ENCODE assay signal across 20 mouse cellular contexts in genomic region chr17:16311914-16312313, GRCm38 (mm10).
DNase-seq lines count a peak whose midpoint lies in the region; ATAC-seq lines count a peak whose summit lies in the region.
"Had no signal": no experiment of that assay in that cellular context is flagged by ENCODE, and none has a peak within 500 bp of the region (broad histone marks: within the 10 kb centered on the region; RNA-seq: fewer than 3 reads in every experiment).

No protein-coding gene starts in this region.

- peak; percentile 72 for ATAC-seq in hindbrain, embryonic 12.5 days (ENCODE audit: low FRiP score)
- ATAC-seq in hindbrain, embryonic 13.5 days (ENCODE audit: low FRiP score) = no peak
- no peak for ATAC-seq in midbrain, embryonic 14.5 days (ENCODE audit: low FRiP score, low TSS enrichment)
- no peak for ATAC-seq in midbrain, embryonic 11.5 days (ENCODE audit: low FRiP score)
- ATAC-seq in neural tube, embryonic 11.5 days (ENCODE audit: insufficient read depth, low FRiP score, low TSS enrichment) = 0 out of 2 replicates have a peak, but pooled peaks have one; percentile 41
- ATAC-seq in neural tube, embryonic 13.5 days (ENCODE audit: low read depth) = peak; percentile 32; the same call in 1 of the 2 replicates
- ATAC-seq: forebrain, embryonic 13.5 days; forebrain, embryonic 15.5 days had no signal

- no peaks in the 10 kb centered on the region for H3K27me3 ChIP-seq in hindbrain, embryonic 12.5 days
- H3K27me3 ChIP-seq in hindbrain, embryonic 13.5 days = no peaks in the 10 kb centered on the region
- no peaks in the 10 kb centered on the region for H3K27me3 ChIP-seq in midbrain, embryonic 14.5 days (ENCODE audit: control insufficient read depth, insufficient read depth, low read length)
- H3K27me3 ChIP-seq in midbrain, embryonic 11.5 days (ENCODE audit: control insufficient read depth, insufficient read depth, low read length) = no peaks in the 10 kb centered on the region
- H3K27me3 ChIP-seq in neural tube, embryonic 11.5 days (ENCODE audit: control insufficient read depth, insufficient read depth, low read length) = no peaks in the 10 kb centered on the region
- no peaks in the 10 kb centered on the region for H3K27me3 ChIP-seq in neural tube, embryonic 13.5 days
- H3K27me3 ChIP-seq: embryonic facial prominence, embryonic 12.5 days; forebrain, embryonic 13.5 days; forebrain, embryonic 15.5 days had no signal

- no peaks in the 10 kb centered on the region for H3K36me3 ChIP-seq in hindbrain, embryonic 12.5 days
- no peaks in the 10 kb centered on the region for H3K36me3 ChIP-seq in hindbrain, embryonic 13.5 days
- no peaks in the 10 kb centered on the region for H3K36me3 ChIP-seq in midbrain, embryonic 14.5 days (ENCODE audit: control insufficient read depth, insufficient read depth, low read length)
- no peaks in the 10 kb centered on the region for H3K36me3 ChIP-seq in midbrain, embryonic 11.5 days (ENCODE audit: control insufficient read depth, insufficient read depth, low read length)
- H3K36me3 ChIP-seq in neural tube, embryonic 11.5 days (ENCODE audit: control insufficient read depth, insufficient read depth, low read length) = no peaks in the 10 kb centered on the region
- H3K36me3 ChIP-seq in neural tube, embryonic 13.5 days = no peaks in the 10 kb centered on the region
- H3K36me3 ChIP-seq: embryonic facial prominence, embryonic 10.5 days; embryonic facial prominence, embryonic 12.5 days; forebrain, embryonic 15.5 days had no signal

- no peaks in the 10 kb centered on the region for H3K4me1 ChIP-seq in hindbrain, embryonic 12.5 days
- 0 out of 2 replicates have a peak, but pooled peaks cover 6% of the 10 kb centered on the region for H3K4me1 ChIP-seq in hindbrain, embryonic 13.5 days (replicated peaks)
- no peaks in the 10 kb centered on the region for H3K4me1 ChIP-seq in midbrain, embryonic 14.5 days (ENCODE audit: control insufficient read depth, insufficient read depth, low read length)
- no peaks in the 10 kb centered on the region for H3K4me1 ChIP-seq in midbrain, embryonic 11.5 days (ENCODE audit: control insufficient read depth, insufficient read depth, low read length)
- no peaks in the 10 kb centered on the region for H3K4me1 ChIP-seq in neural tube, embryonic 11.5 days (ENCODE audit: control insufficient read depth, insufficient read depth, low read length)
- H3K4me1 ChIP-seq in neural tube, embryonic 13.5 days (replicated peaks) = no peaks in the 10 kb centered on the region
- H3K4me1 ChIP-seq: embryonic facial prominence, embryonic 10.5 days; embryonic facial prominence, embryonic 12.5 days; forebrain, embryonic 13.5 days; forebrain, embryonic 15.5 days had no signal

- H3K9ac ChIP-seq in hindbrain, embryonic 12.5 days = no peak overlapping the region
- H3K9ac ChIP-seq in hindbrain, embryonic 13.5 days = no peak overlapping the region
- H3K9ac ChIP-seq in midbrain, embryonic 14.5 days (replicated peaks; ENCODE audit: low read length) = no peak overlapping the region
- H3K9ac ChIP-seq in midbrain, embryonic 11.5 days (ENCODE audit: low read length) = no peak overlapping the region
- no peak overlapping the region for H3K9ac ChIP-seq in neural tube, embryonic 11.5 days (ENCODE audit: low read length)
- no peak overlapping the region for H3K9ac ChIP-seq in neural tube, embryonic 13.5 days
- H3K9ac ChIP-seq: embryonic facial prominence, embryonic 12.5 days; forebrain, embryonic 13.5 days; forebrain, embryonic 15.5 days had no signal

- H3K4me2 ChIP-seq in hindbrain, embryonic 12.5 days (replicated peaks) = no peak overlapping the region
- H3K4me2 ChIP-seq in hindbrain, embryonic 13.5 days = no peak overlapping the region
- H3K4me2 ChIP-seq in midbrain, embryonic 14.5 days (ENCODE audit: low read length) = no peak overlapping the region
- H3K4me2 ChIP-seq in midbrain, embryonic 11.5 days = no peak overlapping the region
- no peak overlapping the region for H3K4me2 ChIP-seq in neural tube, embryonic 11.5 days (ENCODE audit: low read depth)
- H3K4me2 ChIP-seq in neural tube, embryonic 13.5 days = no peak overlapping the region
- H3K4me2 ChIP-seq: embryonic facial prominence, embryonic 12.5 days; forebrain, embryonic 13.5 days; forebrain, embryonic 15.5 days had no signal

- H3K9me3 ChIP-seq in hindbrain, embryonic 12.5 days (replicated peaks) = no peaks in the 10 kb centered on the region
- H3K9me3 ChIP-seq in hindbrain, embryonic 13.5 days = no peaks in the 10 kb centered on the region
- H3K9me3 ChIP-seq in midbrain, embryonic 14.5 days (ENCODE audit: control insufficient read depth, low read length) = no peaks in the 10 kb centered on the region
- H3K9me3 ChIP-seq in midbrain, embryonic 11.5 days (ENCODE audit: control insufficient read depth, low read length) = no peaks in the 10 kb centered on the region
- no peaks in the 10 kb centered on the region for H3K9me3 ChIP-seq in neural tube, embryonic 11.5 days (ENCODE audit: control insufficient read depth, low read length)
- no peaks in the 10 kb centered on the region for H3K9me3 ChIP-seq in neural tube, embryonic 13.5 days
- H3K9me3 ChIP-seq: embryonic facial prominence, embryonic 10.5 days; embryonic facial prominence, embryonic 12.5 days; forebrain, embryonic 13.5 days; forebrain, embryonic 15.5 days had no signal

- no peak overlapping the region for H3K4me3 ChIP-seq in hindbrain, embryonic 12.5 days
- no peak overlapping the region for H3K4me3 ChIP-seq in hindbrain, embryonic 13.5 days
- no peak overlapping the region for H3K4me3 ChIP-seq in midbrain, embryonic 14.5 days (replicated peaks; ENCODE audit: low read depth, low read length)
- H3K4me3 ChIP-seq in midbrain, embryonic 11.5 days (ENCODE audit: low read depth, low read length) = no peak overlapping the region
- no peak overlapping the region for H3K4me3 ChIP-seq in neural tube, embryonic 11.5 days (ENCODE audit: low read depth, low read length)
- no peak overlapping the region for H3K4me3 ChIP-seq in neural tube, embryonic 13.5 days
- H3K4me3 ChIP-seq: embryonic facial prominence, embryonic 10.5 days; embryonic facial prominence, embryonic 12.5 days; forebrain, embryonic 13.5 days; forebrain, embryonic 15.5 days had no signal

- WGBS in hindbrain, embryonic 12.5 days = 77% methylated on average over 3 of the region's 3 CpGs
- 66% methylated on average over 3 of the region's 3 CpGs for WGBS in hindbrain, embryonic 13.5 days
- 74% methylated on average over 3 of the region's 3 CpGs for WGBS in midbrain, embryonic 14.5 days
- WGBS in midbrain, embryonic 11.5 days = 91% methylated on average over 3 of the region's 3 CpGs
- 80% methylated on average over 3 of the region's 3 CpGs for WGBS in neural tube, embryonic 11.5 days
- WGBS in neural tube, embryonic 13.5 days = 66% methylated on average over 3 of the region's 3 CpGs

- H3K27ac ChIP-seq in hindbrain, embryonic 12.5 days = peak overlapping the region; percentile 23; the same call in 1 of the 2 replicates
- no peak overlapping the region; the same call in 1 of the 2 replicates for H3K27ac ChIP-seq in hindbrain, embryonic 13.5 days
- H3K27ac ChIP-seq in midbrain, embryonic 14.5 days (replicated peaks; ENCODE audit: low read depth, low read length) = no peak overlapping the region
- H3K27ac ChIP-seq in midbrain, embryonic 11.5 days (ENCODE audit: low read depth, low read length) = no peak overlapping the region
- no peak overlapping the region for H3K27ac ChIP-seq in neural tube, embryonic 11.5 days (ENCODE audit: low read depth, low read length)
- no peak overlapping the region for H3K27ac ChIP-seq in neural tube, embryonic 13.5 days (replicated peaks)
- H3K27ac ChIP-seq: embryonic facial prominence, embryonic 10.5 days; embryonic facial prominence, embryonic 12.5 days; forebrain, embryonic 13.5 days; forebrain, embryonic 15.5 days had no signal

- peak; percentile 3 for DNase-seq in midbrain, embryonic 14.5 days
- DNase-seq in midbrain, embryonic 11.5 days (ENCODE audit: low spot score, missing footprints) = no peak
- no peak for DNase-seq in neural tube, embryonic 11.5 days (ENCODE audit: low spot score)
- no peak for DNase-seq in neural tube, embryonic 10.5 days (ENCODE audit: extremely low spot score, low spot score)
- DNase-seq in adrenal gland, adult 8-10 months = no peak
- DNase-seq: adrenal gland, adult 2 months; adrenal gland, postnatal 14 days; adrenal gland, postnatal 36 days; cerebellum, adult 11-12 months; cerebellum, adult 2 months; cerebellum, adult 9-10 months; cerebellum, postnatal 10 days; cerebellum, postnatal 25 days had no signal

Comparison
In these comparisons a context has a peak if more than half of its experiments do, and no peak if none do; other contexts are left out.
1. ATAC-seq: peak in hindbrain, embryonic 12.5 days (single experiment), neural tube, embryonic 11.5 days (single experiment) and neural tube, embryonic 13.5 days (single experiment); none in hindbrain, embryonic 13.5 days (single experiment), midbrain, embryonic 14.5 days (single experiment) and midbrain, embryonic 11.5 days (single experiment).